Mouse (Mus musculus): ENCODE data around the gene Hoxa5. TPM values are rescaled to one million over a fixed set of nuclear protein-coding genes. Genes with fewer than 3 reads are reported as not detected.

Gene Hoxa5
- polyA plus RNA-seq, 1 experiment from 2014 or later = 19.8 TPM

MicroRNAs within 50 kb of the gene (microRNA counts, 519-probe panel; counts per million panel counts)
- 2,244 counts per million, percentile 38 among the panel's probes with 10 or more counts for microRNA mmu-miR-196b

Small RNA genes within 50 kb of the gene (microRNA-seq; reads per million reads assigned to microRNA genes)
- gene Mir196b = 595 reads per million, percentile 70 among the genes with 10 or more reads in this experiment

Other genes with a start within 250 kb of the Hoxa5 start
- 42.1 and 45.7 TPM in 2 replicates for gene Skap2, start 192.0 kb downstream of the Hoxa5 start, polyA plus RNA-seq (2015; fragmentation: Nextera tagmentation; extraction: Ambion mirVana)
- gene Hoxa1, start 46.3 kb downstream of the Hoxa5 start, polyA plus RNA-seq (2015; fragmentation: Nextera tagmentation; extraction: Ambion mirVana) = 1.3 and 2.2 TPM in 2 replicates
- 8.8 and 12.2 TPM in 2 replicates for gene Hoxa2, start 39.8 kb downstream of the Hoxa5 start, polyA plus RNA-seq (2015; fragmentation: Nextera tagmentation; extraction: Ambion mirVana)
- gene 5730596B20Rik, start 27.1 kb downstream of the Hoxa5 start, polyA plus RNA-seq (2015; fragmentation: Nextera tagmentation; extraction: Ambion mirVana) = 2.6 and 3.1 TPM in 2 replicates
- gene Hoxa4, start 12.8 kb downstream of the Hoxa5 start, polyA plus RNA-seq (2015; fragmentation: Nextera tagmentation; extraction: Ambion mirVana) = 4.4 and 5.3 TPM in 2 replicates
- 1.7 and 1.9 TPM in 2 replicates for gene Hoxa6, start 4.1 kb upstream of the Hoxa5 start, polyA plus RNA-seq (2015; fragmentation: Nextera tagmentation; extraction: Ambion mirVana)
- gene Hoxa3, start 8.7 kb upstream of the Hoxa5 start, polyA plus RNA-seq (2015; fragmentation: Nextera tagmentation; extraction: Ambion mirVana) = 8.0 and 9.6 TPM in 2 replicates
- not detected in 2 replicates for gene Gm28308, start 8.8 kb upstream of the Hoxa5 start, polyA plus RNA-seq (2015; fragmentation: Nextera tagmentation; extraction: Ambion mirVana)
- 7.6 and 12.1 TPM in 2 replicates for gene Hoxa7, start 17.3 kb upstream of the Hoxa5 start, polyA plus RNA-seq (2015; fragmentation: Nextera tagmentation; extraction: Ambion mirVana)
- gene Hoxa9, start 26.5 kb upstream of the Hoxa5 start, polyA plus RNA-seq (2015; fragmentation: Nextera tagmentation; extraction: Ambion mirVana) = 0.49 and 1.9 TPM in 2 replicates
- 1.3 and 2.7 TPM in 2 replicates for gene Hoxa10, start 36.3 kb upstream of the Hoxa5 start, polyA plus RNA-seq (2015; fragmentation: Nextera tagmentation; extraction: Ambion mirVana)
- gene Hoxa11, start 41.2 kb upstream of the Hoxa5 start, polyA plus RNA-seq (2015; fragmentation: Nextera tagmentation; extraction: Ambion mirVana) = 0.18 and 0.59 TPM in 2 replicates
- 0.15 TPM in 1 of 2 replicates, not detected in the other for gene Hoxa13, start 56.3 kb upstream of the Hoxa5 start, polyA plus RNA-seq (2015; fragmentation: Nextera tagmentation; extraction: Ambion mirVana)
- 0.05 TPM in 1 of 2 replicates, not detected in the other for gene Evx1, start 108.9 kb upstream of the Hoxa5 start, polyA plus RNA-seq (2015; fragmentation: Nextera tagmentation; extraction: Ambion mirVana)

All from stomach, embryonic 15.5 days (tissue).